Mouse (Mus musculus) erythroblast, adult 5-6 weeks (primary cell): ENCODE measurements around the gene Nfkbiz. TPM values are rescaled to one million over a fixed set of nuclear protein-coding genes. Genes with fewer than 3 reads are reported as not detected.

Experiments
- total RNA-seq, 2 experiments: library from RNA; stranded (forward) in 1 of 2; stranded (reverse) in 1 of 2; fragments of 150-400 nt in 1 of 2; fragments of 200-764, 138-1000 nt in 1 of 2; gene quantifications; 2 replicates each; pipeline versions ENCODE4 v1.2.3 to v1.2.4; 2015 to 2017; ENCODE audit warnings: low replicate concordance in 2 of 2

The Nfkbiz gene
- total RNA-seq, 2 experiments from 2014 or later, result 5.3 to 6.0 TPM

Other genes starting within 250 kb of the Nfkbiz start
- gene Nxpe3, start 56.4 kb upstream of the Nfkbiz start, total RNA-seq (2015; ENCODE audit: low replicate concordance), result 1.0 and 1.3 TPM in 2 replicates
- 0.77 and 0.84 TPM in 2 replicates for gene Nxpe3, start 56.4 kb upstream of the Nfkbiz start, total RNA-seq (2017; ENCODE audit: low replicate concordance)
- gene Cep97, start 96.0 kb upstream of the Nfkbiz start, total RNA-seq (2015; ENCODE audit: low replicate concordance), result 2.5 and 8.2 TPM in 2 replicates
- 1.5 and 2.2 TPM in 2 replicates for gene Cep97, start 96.0 kb upstream of the Nfkbiz start, total RNA-seq (2017; ENCODE audit: low replicate concordance)
- gene Rpl24, start 127.4 kb upstream of the Nfkbiz start, total RNA-seq (2015; ENCODE audit: low replicate concordance), result 383 and 432 TPM in 2 replicates
- gene Rpl24, start 127.4 kb upstream of the Nfkbiz start, total RNA-seq (2017; ENCODE audit: low replicate concordance), result 184 and 212 TPM in 2 replicates
- gene Zbtb11, start 135.0 kb upstream of the Nfkbiz start, total RNA-seq (2015; ENCODE audit: low replicate concordance), result 21.1 and 24.5 TPM in 2 replicates
- gene Zbtb11, start 135.0 kb upstream of the Nfkbiz start, total RNA-seq (2017; ENCODE audit: low replicate concordance), result 33.2 and 35.2 TPM in 2 replicates
- gene Pcnp, start 190.8 kb upstream of the Nfkbiz start, total RNA-seq (2015; ENCODE audit: low replicate concordance), result 14.0 and 55.6 TPM in 2 replicates
- 42.2 and 47.1 TPM in 2 replicates for gene Pcnp, start 190.8 kb upstream of the Nfkbiz start, total RNA-seq (2017; ENCODE audit: low replicate concordance)
- gene Trmt10c, start 198.9 kb upstream of the Nfkbiz start, total RNA-seq (2015; ENCODE audit: low replicate concordance), result 1.7 and 6.5 TPM in 2 replicates
- gene Trmt10c, start 198.9 kb upstream of the Nfkbiz start, total RNA-seq (2017; ENCODE audit: low replicate concordance), result 3.9 and 4.7 TPM in 2 replicates
- 93.6 and 141 TPM in 2 replicates for gene Senp7, start 209.4 kb upstream of the Nfkbiz start, total RNA-seq (2015; ENCODE audit: low replicate concordance)
- gene Senp7, start 209.4 kb upstream of the Nfkbiz start, total RNA-seq (2017; ENCODE audit: low replicate concordance), result 90.5 and 92.9 TPM in 2 replicates